Mouse (Mus musculus): ENCODE results near the gene Defb18. TPM values are rescaled to one million over a fixed set of nuclear protein-coding genes. Genes with fewer than 3 reads are reported as not detected.

Defb18 gene
- polyA plus RNA-seq (2012; rRNA removed), result not detected in 2 replicates

GRCm38 (mm10) chr1:18237343-18237742 lies at the start of gene Defb18:
Defb18 (minus strand) TSS chr1:18237443.

GRCm38 (mm10) chr1:18265038-18265437 lies 27.8 kb upstream of the Defb18 start, which contains the start of gene Defb41:
Defb41 (minus strand) TSS chr1:18265138.

Other genes with a start within 250 kb of the Defb18 start
- not detected in 2 replicates for gene Crisp4, start 91.5 kb downstream of the Defb18 start, polyA plus RNA-seq (2012; rRNA removed)
- gene Defb41, start 27.7 kb upstream of the Defb18 start, polyA plus RNA-seq (2012; rRNA removed), result not detected in 2 replicates

Measured in colon, adult 2 months (tissue).